Mouse (Mus musculus): ENCODE data around the gene St6galnac5. TPM values are rescaled to one million over a fixed set of nuclear protein-coding genes. Genes with fewer than 3 reads are reported as not detected.
A peak's percentile ranks its signal among the peaks of the same experiment; 100 is the strongest.

The St6galnac5 gene
- total and polyA plus RNA-seq, 3 experiments, result 0.72 to 1.2 (median 0.93) TPM

GRCm38 (mm10) chr3:152913150-152913549 lies 68.9 kb downstream of the St6galnac5 start:
- no peak for DNase-seq

DNA sequence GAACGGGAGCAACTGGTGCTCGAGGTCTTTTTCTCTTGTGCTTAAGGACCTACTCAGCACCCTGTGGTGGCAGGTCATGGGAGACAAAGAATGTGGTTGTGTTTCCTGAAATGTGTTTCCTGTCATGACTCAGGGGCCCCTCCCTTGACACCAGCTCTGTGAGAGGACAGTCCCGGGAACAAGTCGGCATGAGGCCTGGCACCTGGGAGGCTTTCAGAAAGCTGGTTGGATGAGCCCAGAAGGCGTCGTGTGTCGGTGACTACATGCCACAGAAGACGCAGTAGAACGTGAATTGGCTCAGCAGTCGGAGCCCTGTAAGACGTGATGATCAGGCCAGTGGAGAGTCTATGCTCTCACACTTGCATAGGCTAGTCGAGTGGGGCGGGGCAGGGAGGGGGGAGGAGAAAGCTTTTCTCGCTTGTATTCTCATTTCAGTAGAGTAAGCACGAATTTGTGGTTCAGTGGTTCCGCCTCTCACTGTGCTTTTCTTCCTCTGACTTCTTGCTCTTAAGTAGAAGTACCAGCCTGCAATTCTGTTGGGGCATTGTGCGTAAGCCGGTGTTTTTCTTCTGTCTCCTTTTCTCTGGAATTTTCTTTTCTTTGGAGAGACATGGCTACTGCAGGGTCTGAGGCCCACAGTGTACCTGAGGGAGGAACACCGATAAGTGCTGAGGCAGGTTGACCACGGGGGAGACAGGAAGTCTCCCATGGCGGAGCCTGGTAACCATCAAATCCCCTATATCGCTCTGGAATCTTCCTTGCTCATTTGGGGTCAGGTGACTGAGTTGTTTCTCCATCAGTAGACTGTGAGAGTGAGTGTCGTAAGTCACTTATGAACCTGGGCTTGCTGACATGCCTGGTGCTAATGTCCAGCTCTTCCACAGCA lies 69.6 kb downstream of the St6galnac5 start:
- DNase-seq, result no peak

DNA sequence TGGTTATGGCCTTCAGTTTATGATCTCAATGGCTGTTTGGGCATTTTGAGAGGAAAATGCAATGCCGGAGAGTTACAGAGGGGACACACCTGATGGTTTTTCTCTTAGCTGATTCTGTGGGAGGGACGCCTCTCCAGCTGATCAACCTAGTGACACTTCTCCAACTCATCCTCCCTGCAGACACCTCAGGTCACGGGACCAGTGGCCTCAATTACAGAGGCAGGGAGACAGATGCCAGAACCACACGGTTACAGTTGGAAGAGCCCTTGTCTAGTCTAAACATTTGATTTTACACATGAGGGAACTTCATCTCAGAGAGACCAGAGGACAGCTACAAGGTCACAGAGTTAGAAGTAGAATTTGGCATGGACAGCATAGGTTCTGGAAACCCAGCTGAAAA lies 70.5 kb downstream of the St6galnac5 start:
- DNase-seq, result no peak

DNA sequence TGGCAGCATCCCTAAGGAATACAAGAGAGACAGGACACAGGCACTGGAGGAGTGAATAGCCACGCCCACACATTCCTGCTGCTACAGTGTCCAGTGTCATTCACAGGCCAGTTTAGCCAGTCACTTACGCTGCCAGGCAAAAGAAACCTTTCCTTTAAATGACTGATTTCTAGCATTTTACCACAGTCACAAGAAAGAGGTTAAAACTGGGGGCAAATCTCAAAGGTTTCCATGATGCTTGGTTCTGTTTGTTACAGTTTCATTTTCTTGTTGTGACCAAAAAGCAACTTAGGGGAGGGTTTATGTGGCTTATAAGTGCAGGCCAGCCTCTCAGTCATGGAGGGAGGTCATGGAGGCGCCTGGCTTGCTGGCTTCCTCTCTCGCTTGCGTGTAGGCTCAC lies 74.4 kb downstream of the St6galnac5 start:
- DNase-seq, result no peak

GRCm38 (mm10) chr3:152907087-152907486 lies 75.0 kb downstream of the St6galnac5 start:
- DNase-seq, result no peak

DNA sequence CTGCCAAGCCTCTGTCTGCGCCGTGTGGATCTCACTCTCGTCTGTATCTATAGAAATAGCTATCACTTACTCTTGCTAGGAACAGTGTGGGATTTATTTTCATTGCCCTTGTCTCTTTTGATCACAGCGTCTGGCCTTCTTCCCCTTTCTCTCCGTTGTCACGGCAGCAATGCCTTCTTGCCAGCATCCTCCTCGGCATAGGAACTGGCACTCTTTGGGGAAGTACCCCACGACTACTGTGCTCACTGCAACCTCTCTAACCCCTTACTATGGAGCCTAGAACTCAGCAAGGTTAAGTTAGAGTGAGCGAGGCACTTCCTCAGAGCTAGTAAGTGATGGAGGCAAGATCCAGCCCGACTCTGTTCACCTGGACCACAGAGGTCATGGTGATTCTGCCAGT lies 76.2 kb downstream of the St6galnac5 start:
- no peak for DNase-seq

DNA sequence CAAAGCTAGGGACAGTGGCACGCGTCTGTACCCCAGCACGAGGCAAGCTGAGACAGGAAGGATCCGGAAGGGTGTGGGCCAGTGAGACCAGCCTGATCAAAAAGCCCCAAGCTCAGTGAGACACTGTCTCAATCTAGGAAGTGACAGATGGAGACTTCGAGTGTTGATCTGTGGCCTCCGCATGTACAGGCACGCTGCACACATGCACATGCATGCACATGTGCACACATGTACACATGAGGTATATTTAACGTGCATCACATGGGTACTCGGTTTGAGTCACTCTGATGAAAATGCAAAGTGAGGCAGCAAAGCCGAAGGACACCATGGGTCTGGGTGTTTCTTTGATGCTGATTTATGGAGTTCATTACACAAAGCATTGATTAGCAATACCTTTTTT lies 77.0 kb downstream of the St6galnac5 start:
- no peak for DNase-seq

DNA sequence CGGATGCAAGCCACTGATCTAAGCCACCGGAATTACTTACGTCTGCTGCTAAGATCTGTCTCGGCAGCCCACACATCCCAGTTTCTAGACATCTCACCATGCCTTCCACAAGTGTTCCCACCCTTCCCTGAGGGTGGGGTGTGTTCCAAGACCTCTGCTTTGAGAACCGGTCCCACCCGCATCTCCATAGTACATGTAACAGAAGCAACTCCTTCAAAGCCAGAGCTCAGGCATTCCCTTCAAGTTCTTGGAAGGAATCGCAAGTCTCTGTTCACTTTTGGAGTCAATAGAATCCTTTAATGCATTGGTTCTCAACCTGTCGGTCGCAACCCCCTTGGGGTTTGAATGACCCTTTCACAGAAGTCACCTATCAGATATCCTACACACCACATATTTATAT lies 83.1 kb downstream of the St6galnac5 start:
- no peak for DNase-seq

GRCm38 (mm10) chr3:152897196-152897595 lies 84.8 kb downstream of the St6galnac5 start:
- no peak for DNase-seq

GRCm38 (mm10) chr3:152896111-152896510 lies 85.9 kb downstream of the St6galnac5 start:
- DNase-seq, result no peak

GRCm38 (mm10) chr3:152894935-152895334 lies 87.1 kb downstream of the St6galnac5 start:
- no peak for DNase-seq

GRCm38 (mm10) chr3:152888116-152888515 lies 93.9 kb downstream of the St6galnac5 start:
- DNase-seq, result no peak

GRCm38 (mm10) chr3:152886749-152887148 lies 95.3 kb downstream of the St6galnac5 start:
- peak; percentile 29 for DNase-seq

- no peak for DNase-seq
Observed at GRCm38 (mm10) chr3:152883556-152883955, 98.5 kb downstream of the St6galnac5 start.

DNA sequence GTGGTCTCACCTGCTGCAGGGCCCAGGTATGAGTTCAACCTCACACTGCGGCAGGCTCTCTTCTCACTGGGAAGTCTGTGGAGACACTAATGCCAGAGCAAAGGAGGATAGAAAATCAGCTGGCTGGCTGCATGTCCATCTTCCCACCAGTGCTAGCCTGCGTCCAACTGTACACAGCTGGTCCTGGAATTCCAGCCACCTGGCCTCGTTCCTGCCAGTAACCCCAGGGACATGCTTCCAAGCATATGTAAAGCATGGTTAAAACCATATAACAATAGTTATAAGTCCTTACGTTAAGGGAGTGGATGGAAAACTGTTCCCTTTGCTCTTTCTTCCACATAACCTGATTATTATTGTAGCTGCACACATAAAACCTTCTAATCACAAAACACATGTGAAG lies 100.3 kb downstream of the St6galnac5 start:
- no peak for DNase-seq

GRCm38 (mm10) chr3:152880121-152880835 lies 101.8 kb downstream of the St6galnac5 start:
- no peak for DNase-seq

DNA sequence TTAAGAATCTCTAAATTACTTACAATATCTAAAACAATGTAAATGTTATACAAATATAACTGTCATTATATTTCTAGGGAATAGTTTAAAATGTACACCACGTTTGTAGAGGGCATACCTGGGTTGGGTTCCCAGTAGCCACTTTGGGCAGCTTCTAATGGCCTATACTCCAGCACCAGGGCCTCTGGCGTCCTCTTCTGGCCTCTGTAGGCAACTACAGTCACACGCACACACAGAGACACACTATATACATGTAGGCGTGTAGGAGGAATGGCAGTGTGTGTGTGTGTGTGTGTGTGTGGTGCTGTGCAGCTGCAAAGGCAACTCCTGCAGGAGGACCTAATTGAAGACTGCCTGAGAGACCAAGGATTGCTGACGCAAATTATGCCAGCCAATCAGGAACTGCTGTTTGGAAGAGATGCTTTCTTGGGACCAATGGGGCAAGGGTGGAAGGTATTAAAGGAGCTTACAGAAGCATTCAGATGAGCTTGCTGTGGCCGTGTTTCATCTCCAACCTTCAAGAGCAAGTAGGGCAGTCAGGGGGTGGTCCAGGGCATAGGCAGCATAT lies 106.2 kb downstream of the St6galnac5 start:
- no peak for DNase-seq

- no peak for DNase-seq
Observed at GRCm38 (mm10) chr3:152874431-152875355, 107.4 kb downstream of the St6galnac5 start.

- DNase-seq, result no peak
Observed at GRCm38 (mm10) chr3:152872596-152872995, 109.5 kb downstream of the St6galnac5 start.

- no peak for DNase-seq
Observed at GRCm38 (mm10) chr3:152872054-152872453, 110.0 kb downstream of the St6galnac5 start.

DNA sequence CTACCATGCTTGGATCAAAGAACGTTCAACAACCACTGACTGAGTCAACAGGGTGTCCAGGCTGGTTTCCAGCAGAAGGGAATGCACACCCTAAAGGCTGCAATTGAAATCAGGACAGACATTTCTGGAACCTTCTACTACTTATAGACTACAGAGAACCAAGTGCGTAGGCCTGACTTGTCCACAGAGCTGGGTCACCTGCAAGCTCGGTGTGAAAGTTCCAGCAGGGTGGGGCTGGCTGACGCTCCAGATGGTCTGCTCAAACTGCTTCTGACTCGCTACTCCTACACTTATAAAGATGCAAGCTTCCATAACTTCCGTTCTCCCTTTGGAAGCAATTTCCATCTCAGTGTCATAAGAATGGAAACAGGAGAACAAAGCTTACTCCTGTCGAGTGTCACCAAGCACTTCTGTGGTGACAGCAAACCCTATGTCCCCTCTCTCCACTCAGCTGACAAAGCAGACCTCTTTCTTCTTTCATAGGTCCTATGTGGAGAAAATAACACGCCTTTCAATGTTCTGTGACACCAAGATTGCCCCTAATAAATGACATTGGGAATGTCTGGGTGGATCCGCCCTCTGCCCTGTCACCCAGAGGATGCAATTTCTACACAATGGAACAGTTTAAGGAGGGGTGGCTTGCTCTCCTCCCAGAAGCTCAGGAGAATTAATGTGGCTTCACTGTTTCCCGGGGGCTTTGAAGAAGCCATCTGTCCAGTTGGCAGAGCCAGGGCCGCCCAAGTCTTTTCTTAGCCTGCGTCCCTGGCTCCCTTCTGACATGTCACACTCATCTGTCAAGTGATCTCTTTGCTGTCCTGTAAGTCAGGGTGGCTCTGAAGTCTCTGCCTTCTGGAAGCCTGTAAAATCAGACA lies 114.2 kb downstream of the St6galnac5 start:
- no peak for DNase-seq

All from adrenal gland, adult 2 months (tissue).